ENCODE assay signal across 8 mouse cellular contexts in genomic region chr5:122353807-122354491, GRCm38 (mm10). TPM values are rescaled to one million over a fixed set of nuclear protein-coding genes. Genes with fewer than 3 reads are reported as not detected.
DNase-seq lines count a peak whose midpoint lies in the region; ATAC-seq lines count a peak whose summit lies in the region.

Rad9b (minus strand) TSS chr5:122354233.
Vps29 (plus strand) TSS chr5:122354369.

- ATAC-seq in megakaryocyte progenitor cell, adult 5-6 weeks (replicated peaks; ENCODE audit: poor library complexity): peak; percentile 99

- peak; percentile 99 for DNase-seq in adipocyte (ENCODE audit: low spot score)
- peak; percentile 97 for DNase-seq in embryo, embryonic 10 days (ENCODE audit: low spot score)
- DNase-seq in gastrocnemius, postnatal 10 days: peak; percentile 99
- peak; percentile 100 for DNase-seq in induced T-regulatory cell, adult 2 months (ENCODE audit: low read depth)
- DNase-seq in left cerebral cortex, adult 9 months (ENCODE audit: low spot score in 2 of 2): peak; percentile 90 to 98
- peak; percentile 100 for DNase-seq in right cerebral cortex, postnatal 14 days
- peak; percentile 97 to 98 for DNase-seq in urinary bladder, postnatal 36 days (ENCODE audit: low spot score in 2 of 2)

RNA-seq across cellular contexts. Expression of gene Rad9b, which starts in this region (rescaled TPM):
- 1 to 10 TPM; 1.8 to 2.0 TPM for total RNA-seq in gastrocnemius, postnatal 10 days (2021)
- total RNA-seq in megakaryocyte progenitor cell, adult 5-6 weeks (2015): 4.3 and 4.4 TPM in 2 replicates
- total RNA-seq in megakaryocyte progenitor cell, adult 5-6 weeks (2017): 4.8 and 7.5 TPM in 2 replicates

RNA-seq across cellular contexts. Expression of gene Vps29, which starts in this region (rescaled TPM):
- 10 to 100 TPM; 60.3 to 72.5 TPM for total RNA-seq in gastrocnemius, postnatal 10 days (2021)
- total RNA-seq in megakaryocyte progenitor cell, adult 5-6 weeks (2015): 129 and 137 TPM in 2 replicates
- 93.9 and 96.9 TPM in 2 replicates for total RNA-seq in megakaryocyte progenitor cell, adult 5-6 weeks (2017)

Comparison
In these comparisons a context has a peak if more than half of its experiments do, and no peak if none do; other contexts are left out.
1. Peak in every context shown above with its lines: DNase-seq and ATAC-seq.